Mouse (Mus musculus) G1E-ER4 (cell line): Measurements from ENCODE around the gene Lrrc71. TPM values are rescaled to one million over a fixed set of nuclear protein-coding genes. Genes with fewer than 3 reads are reported as not detected.

ENCODE experiments used
- GATA1 ChIP-seq: IDR thresholded peaks from one replicate; pipeline ENCODE4 v1.8.0; 2012; ENCODE audit warnings: low read length, inconsistent platforms
- polyA plus RNA-seq: library from polyadenylated mRNA; stranded (reverse); fragments of >175 nt; gene quantifications from 2 replicates; pipeline ENCODE4 v1.2.3, GENCODE M21; 2012

The Lrrc71 gene
- polyA plus RNA-seq, 1 experiment = 0.01 TPM

DNA sequence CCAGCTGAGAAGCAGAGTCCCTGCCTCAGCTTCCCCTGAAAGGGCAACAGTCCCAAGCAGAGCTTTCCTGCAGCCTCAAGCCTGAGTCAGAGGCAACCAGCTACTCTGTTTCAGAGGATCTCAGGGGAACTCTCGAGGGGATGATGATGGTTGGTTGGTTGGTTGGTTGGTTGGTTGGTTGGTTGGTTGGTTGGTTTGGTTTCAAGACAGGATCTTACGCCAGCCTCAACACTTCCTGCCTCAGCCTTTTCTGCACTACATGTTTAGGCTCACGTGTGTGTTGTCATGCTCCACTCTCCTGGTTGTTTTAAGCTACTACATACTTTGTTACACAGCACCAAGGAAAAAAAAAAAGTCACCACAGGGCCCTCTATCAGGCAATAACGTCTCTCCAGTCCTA, 4.5 kb downstream of the Lrrc71 start:
- no peak for TF ChIP-seq GATA1

DNA sequence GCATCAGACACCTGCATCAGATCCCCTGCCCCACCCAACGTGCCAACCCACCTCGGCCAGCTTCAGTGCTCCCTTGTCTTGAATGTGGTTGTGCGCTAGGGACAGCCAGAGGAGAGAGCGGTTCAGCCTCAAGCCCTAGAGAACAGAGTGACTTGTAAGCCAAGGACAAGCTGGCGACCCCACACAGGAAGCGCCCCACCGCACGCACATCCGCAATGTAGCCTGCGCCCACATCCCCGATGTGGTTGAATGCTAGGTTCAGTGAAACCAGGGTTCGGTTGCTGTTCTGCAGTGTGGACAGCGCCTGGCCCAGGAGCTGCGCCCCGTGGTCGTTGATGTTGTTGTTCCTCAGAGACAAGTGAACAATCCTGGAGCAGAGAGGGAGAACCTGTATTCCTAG, 5.7 kb downstream of the Lrrc71 start:
- no peak for TF ChIP-seq GATA1

DNA sequence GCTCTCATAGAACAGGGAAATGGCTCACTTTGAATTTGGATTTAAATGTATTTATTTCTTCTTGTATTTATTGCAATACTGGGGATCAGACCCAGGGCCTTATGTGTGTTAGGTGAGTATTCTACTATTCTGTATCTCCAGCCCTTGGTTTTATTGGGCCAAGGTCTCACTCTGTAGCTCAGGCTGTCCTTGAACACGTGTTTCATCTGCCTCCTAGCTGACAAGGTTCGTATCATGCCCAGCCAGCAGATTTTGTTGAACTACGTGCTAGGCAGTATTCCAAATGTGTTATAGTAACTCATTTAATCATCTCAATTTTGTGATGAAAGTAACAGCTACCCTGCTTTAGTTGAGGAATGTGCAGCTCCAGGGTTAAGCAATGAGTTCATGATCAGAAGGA, 6.4 kb downstream of the Lrrc71 start:
- TF ChIP-seq GATA1 = no peak

DNA sequence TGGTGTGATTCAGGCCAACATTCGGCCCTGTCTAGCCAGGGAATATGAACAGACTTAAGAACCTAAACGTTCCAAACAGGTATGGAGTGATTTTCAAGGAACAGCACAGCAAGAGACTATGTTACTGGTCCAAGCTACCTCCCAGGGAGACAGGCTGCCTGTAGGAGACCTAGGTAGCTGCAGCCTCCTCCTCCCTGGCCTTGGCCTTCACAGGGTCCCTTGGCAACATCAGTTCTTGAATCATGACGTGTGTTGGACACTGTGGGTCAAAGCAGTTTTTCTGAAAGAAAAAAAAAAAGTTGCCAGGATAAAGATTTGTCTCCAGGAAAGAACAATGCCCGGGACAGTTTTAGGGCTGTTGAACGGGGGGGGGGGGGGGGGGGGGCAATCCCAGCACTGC, 9.5 kb downstream of the Lrrc71 start:
- TF ChIP-seq GATA1 = no peak

DNA sequence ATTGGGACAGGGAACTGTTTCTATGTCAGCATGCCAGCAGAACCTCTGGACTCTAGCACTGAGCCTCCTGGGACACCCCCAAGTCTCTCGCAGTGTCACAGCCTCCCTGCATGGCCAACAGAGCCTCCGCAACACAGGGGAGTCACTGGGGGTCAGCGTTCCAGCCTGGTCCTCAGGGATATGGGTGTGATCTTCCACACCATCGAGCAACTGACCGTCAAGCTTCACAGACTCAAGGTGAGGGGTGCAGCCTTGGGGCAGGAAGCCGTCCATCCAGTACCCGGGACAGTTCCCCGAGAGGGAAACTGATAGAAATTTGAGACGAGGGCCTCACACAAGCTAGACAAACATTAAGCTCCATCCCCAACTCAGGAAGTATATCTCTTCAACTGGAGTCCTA, 13.1 kb downstream of the Lrrc71 start:
- no peak for TF ChIP-seq GATA1

DNA sequence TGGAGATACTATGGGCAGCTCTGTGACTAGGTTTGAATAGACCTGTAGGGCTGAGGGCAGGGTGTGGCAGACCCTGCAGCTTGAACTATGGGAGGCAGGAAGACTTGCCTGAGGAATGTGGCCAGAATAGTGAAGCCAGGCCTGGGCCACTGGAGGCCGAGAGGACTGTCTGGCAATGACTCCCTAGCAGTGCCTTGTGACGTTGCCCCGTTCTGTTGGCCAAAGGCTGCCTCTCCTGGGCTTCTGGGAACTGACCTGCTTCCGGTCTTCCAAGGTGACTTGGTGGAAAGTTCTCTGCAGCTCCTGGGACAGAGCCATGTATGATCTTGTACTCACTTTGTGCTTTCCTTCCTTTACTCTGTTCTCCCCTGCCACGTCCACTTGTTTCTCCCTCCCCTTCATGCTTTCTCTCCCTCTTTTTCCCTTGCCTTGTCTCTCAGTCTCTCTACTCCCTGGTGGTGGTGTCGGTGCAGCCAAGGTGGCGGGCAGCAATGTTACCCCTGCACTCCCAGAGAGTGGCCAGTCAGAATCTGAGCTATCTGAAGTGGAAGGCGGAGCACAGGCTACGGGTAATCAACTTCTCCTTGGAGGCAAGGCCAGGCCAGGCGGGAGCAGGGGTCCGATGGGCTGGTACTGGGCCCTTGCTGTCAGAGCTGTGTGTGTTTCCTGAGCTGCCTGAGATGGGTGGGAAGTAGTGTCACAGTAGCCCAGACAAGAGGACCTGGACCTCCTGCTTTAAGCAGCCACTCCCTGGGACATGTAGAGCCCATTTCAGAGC, 14.3 kb downstream of the Lrrc71 start:
- no peak for TF ChIP-seq GATA1

DNA sequence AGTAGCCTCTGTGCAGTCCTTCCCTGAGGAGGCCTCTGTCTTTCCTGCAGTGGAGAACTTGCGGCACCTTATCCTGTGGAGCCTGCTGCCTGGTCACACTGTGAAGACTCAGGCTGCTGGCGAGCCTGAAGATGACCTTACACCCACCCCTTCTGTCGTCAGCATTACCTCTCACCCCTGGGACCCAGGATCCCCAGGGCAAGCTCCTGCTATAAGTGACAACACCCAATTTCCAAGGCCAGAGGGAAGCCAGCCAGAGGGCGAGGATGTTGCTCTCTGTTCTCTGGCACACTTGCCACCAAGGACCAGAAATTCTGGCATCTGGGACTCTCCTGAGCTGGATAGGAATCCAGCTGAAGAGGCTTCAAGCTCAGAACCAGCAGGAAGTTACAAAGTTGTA, 15.3 kb downstream of the Lrrc71 start:
- no peak for TF ChIP-seq GATA1

DNA sequence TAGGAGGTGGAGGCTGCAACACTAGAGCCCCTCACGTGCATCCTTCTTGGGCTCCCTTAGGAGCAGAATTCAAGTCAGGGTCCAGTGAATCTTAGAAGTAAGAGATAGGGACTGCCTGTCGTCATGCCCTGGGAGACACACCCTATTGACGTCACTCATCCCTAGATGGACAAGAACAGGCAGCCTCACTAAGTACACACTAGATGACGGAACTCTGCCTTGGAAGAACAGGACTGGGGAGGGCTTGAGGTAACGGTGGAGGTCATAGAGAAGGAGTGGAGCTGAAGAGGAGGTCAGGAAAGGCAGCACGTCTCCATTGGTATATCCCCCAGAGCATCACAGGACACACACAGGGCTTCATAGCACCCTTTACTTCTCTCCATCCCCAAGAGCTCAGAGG, 19.7 kb downstream of the Lrrc71 start:
- TF ChIP-seq GATA1 = no peak

DNA sequence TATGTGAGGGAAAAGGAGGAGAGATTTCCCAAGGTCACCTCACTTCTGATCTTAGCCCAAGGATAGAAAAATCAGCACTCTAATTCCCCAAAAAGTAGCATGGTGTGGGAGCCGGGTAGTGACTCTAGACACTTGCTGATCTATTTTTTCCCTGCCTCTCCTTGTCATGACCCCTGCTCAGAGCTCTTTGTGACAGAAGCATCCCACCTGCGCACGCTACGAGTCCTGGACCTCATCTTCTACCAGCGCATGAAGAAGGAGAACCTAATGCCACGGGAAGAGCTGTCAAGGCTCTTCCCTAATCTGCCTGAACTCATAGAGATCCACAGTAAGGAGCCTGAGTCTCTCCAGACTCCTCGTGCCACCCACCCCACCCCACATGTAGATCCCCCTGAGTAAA, 22.2 kb downstream of the Lrrc71 start:
- no peak for TF ChIP-seq GATA1

DNA sequence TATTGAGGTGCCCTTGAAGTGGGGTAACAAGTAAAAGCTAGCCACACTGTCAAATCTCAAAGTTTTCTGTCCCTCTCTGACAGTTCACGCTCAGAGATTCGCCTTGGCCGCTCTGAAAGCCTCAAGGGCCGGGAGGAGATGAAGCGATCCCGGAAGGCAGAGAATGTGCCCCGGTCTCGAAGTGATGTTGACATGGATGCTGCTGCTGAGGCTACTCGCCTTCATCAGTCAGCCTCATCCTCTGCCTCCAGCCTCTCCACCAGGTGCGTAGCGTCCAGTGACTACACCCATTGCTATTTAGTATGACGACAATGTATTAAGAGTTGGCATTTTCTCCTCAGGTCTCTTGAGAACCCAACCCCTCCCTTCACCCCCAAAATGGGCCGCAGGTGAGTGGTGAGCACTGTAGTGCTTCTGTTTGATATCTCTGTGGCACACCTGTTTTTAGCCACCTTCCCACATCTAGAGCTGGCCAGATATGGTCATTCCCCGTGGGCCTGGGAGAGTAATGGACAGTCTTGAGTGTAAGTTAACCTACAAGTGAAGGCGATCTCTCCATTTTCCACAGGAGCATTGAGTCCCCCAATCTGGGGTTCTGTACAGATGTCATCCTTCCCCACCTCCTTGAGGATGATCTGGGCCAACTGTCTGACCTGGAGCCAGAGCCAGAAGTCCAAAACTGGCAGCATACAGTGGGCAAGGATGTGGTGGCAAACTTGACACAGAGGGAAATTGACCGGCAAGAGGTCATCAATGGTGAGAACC, 22.8 kb downstream of the Lrrc71 start:
- TF ChIP-seq GATA1 = no peak

DNA sequence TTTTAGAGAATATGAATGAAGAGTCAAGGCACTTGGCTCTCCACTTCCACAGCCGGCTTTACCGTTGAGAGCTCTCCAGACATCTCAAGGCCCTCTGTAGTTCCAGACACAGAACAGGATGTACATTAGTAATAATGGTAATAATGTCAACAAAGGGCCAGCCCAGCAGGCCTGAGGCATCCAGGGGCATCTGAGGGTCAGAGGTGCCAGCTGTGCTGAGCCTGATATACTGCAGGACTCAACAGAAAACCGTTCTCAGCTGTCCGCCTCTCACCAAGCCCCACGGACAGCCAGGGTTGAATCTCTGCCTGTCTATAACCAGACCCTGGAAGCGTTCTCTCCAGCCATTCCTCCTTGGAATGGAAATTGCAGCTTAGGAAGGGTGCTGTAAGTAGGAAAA, 23.9 kb downstream of the Lrrc71 start:
- no peak for TF ChIP-seq GATA1

DNA sequence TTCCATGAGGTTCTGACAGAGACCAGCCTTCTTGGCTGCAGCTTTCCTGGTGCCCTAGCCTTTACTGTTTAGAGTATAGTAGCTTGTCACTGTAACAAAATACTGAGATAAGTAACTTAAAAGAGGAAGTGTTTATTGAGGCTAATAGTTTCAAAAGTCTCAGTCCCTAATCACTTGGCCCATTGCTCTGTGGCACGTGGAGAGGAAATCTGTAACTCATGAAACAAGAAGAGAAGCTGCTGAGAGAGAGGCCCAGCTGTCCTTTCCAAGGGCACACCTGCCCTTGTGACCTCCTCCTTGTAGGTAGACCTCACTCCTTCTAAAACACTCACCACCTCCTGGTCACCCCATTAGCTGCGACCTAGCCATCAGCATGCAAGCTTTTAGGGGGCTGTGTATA, 29.9 kb downstream of the Lrrc71 start:
- no peak for TF ChIP-seq GATA1

Other genes starting within 250 kb of the Lrrc71 start
- 10.6 and 13.4 TPM in 2 replicates for gene Etv3, start 223.2 kb downstream of the Lrrc71 start, polyA plus RNA-seq
- 3.2 and 4.4 TPM in 2 replicates for gene Arhgef11, start 131.1 kb downstream of the Lrrc71 start, polyA plus RNA-seq
- not detected in 2 replicates for gene Ntrk1, start 46.5 kb upstream of the Lrrc71 start, polyA plus RNA-seq
- not detected in 2 replicates for gene Insrr, start 48.3 kb upstream of the Lrrc71 start, polyA plus RNA-seq
- gene Pear1, start 75.7 kb upstream of the Lrrc71 start, polyA plus RNA-seq = not detected in 2 replicates
- 0.02 TPM in 1 of 2 replicates, not detected in the other for gene Sh2d2a, start 98.1 kb upstream of the Lrrc71 start, polyA plus RNA-seq
- gene Prcc, start 137.0 kb upstream of the Lrrc71 start, polyA plus RNA-seq = 81.3 and 101 TPM in 2 replicates
- 2,373 and 3,088 TPM in 2 replicates for gene Hdgf, start 157.7 kb upstream of the Lrrc71 start, polyA plus RNA-seq
- gene Mrpl24, start 170.9 kb upstream of the Lrrc71 start, polyA plus RNA-seq = 13.8 and 15.8 TPM in 2 replicates
- gene Isg20l2, start 181.7 kb upstream of the Lrrc71 start, polyA plus RNA-seq = 14.0 and 17.6 TPM in 2 replicates
- 16.3 and 26.0 TPM in 2 replicates for gene Rrnad1, start 182.1 kb upstream of the Lrrc71 start, polyA plus RNA-seq
- gene Crabp2, start 200.0 kb upstream of the Lrrc71 start, polyA plus RNA-seq = not detected in 2 replicates
- not detected in 2 replicates for gene Nes, start 222.5 kb upstream of the Lrrc71 start, polyA plus RNA-seq